Mouse (Mus musculus) ES-E14 (cell line): ENCODE measurements at regions not wholly inside any gene's neighbourhood (a gene's known extent, or its start where the extent isn't known, plus 50 kb on each side); places are given as distances from the start of the nearest gene placed in this dataset.

Experiments
- DNase-seq: peaks from one replicate; pipeline ENCODE4 v3.0.0-alpha.2; 2013; ENCODE audit warnings: low read depth, low spot score
- H3K27ac ChIP-seq: 2 replicates; pipeline ENCODE4 v1.5.1; 2012; ENCODE audit warnings: low read depth, mild to moderate bottlenecking, low read length, moderate library complexity, mixed read lengths; ENCODE audit not compliant: poor library complexity, insufficient read depth, severe bottlenecking
- H3K36me3 ChIP-seq: 2 replicates; pipeline ENCODE4 v1.6.1; 2012; ENCODE audit warnings: mild to moderate bottlenecking, low read length, moderate library complexity, mixed read lengths; ENCODE audit not compliant: control insufficient read depth, poor library complexity, insufficient read depth, severe bottlenecking
- H3K4me1 ChIP-seq, 2 experiments: fragments of 150-350 bp in 1 of 2; sonication (generic) in 1 of 2; 2 replicates each; pipeline ENCODE4 v1.6.1; 2012; ENCODE audit warnings: low read length in 2 of 2, mild to moderate bottlenecking in 1 of 2, mixed read lengths in 1 of 2; ENCODE audit not compliant: control insufficient read depth in 2 of 2, insufficient read depth in 2 of 2, poor library complexity in 1 of 2
- H3K4me3 ChIP-seq, 2 experiments: fragments of 150-350 bp in 1 of 2; sonication (generic) in 1 of 2; 2 replicates each; pipeline ENCODE4 v1.5.1; 2012; ENCODE audit warnings: low read length in 2 of 2, low read depth in 1 of 2, mild to moderate bottlenecking in 1 of 2, mixed read lengths in 1 of 2; ENCODE audit not compliant: insufficient read depth in 1 of 2, poor library complexity in 1 of 2, severe bottlenecking in 1 of 2
- H3K9ac ChIP-seq: 2 replicates; pipeline ENCODE4 v1.6.1; 2012; ENCODE audit warnings: low read depth, mild to moderate bottlenecking, low read length, mixed read lengths; ENCODE audit not compliant: poor library complexity, insufficient read depth, severe bottlenecking
- H3K9me3 ChIP-seq: fragments of 150-350 bp; sonication (generic); 2 replicates; pipeline ENCODE4 v1.6.1; 2012; ENCODE audit warnings: low read depth, mild to moderate bottlenecking, low read length; ENCODE audit not compliant: control insufficient read depth, insufficient read depth
- CHD2 ChIP-seq: IDR thresholded peaks from 2 replicates; pipeline ENCODE4 v1.6.1; 2014; ENCODE audit warnings: mild to moderate bottlenecking, low read depth, low read length, inconsistent platforms
- HCFC1 ChIP-seq: IDR thresholded peaks from 2 replicates; pipeline ENCODE4 v1.6.1; 2012; ENCODE audit warnings: low read length, inconsistent platforms, borderline replicate concordance; ENCODE audit not compliant: insufficient read depth
- MAFK ChIP-seq: IDR thresholded peaks from 2 replicates; pipeline ENCODE4 v1.6.1; 2014; ENCODE audit warnings: mild to moderate bottlenecking, low read depth, low read length, inconsistent platforms; ENCODE audit not compliant: insufficient read depth
- ZC3H11A ChIP-seq: IDR thresholded peaks from 2 replicates; pipeline ENCODE4 v1.6.1; 2012; ENCODE audit warnings: low read depth, mild to moderate bottlenecking, inconsistent platforms, low read length, borderline replicate concordance
- ZNF384 ChIP-seq: IDR thresholded peaks from 2 replicates; pipeline ENCODE4 v1.6.1; 2012; ENCODE audit warnings: low read depth, low read length, inconsistent platforms
- in situ Hi-C, 2 experiments: fragments of 600-800 bp; cut with MboI; formaldehyde crosslinking; loops; one replicate each; pipeline ENCODE4 v1.15.1; 2025; ENCODE audit warnings: low sequenced_read_pairs in 2 of 2, inconsistent platforms in 1 of 2; ENCODE audit not compliant: unreplicated experiment in 2 of 2

DNA sequence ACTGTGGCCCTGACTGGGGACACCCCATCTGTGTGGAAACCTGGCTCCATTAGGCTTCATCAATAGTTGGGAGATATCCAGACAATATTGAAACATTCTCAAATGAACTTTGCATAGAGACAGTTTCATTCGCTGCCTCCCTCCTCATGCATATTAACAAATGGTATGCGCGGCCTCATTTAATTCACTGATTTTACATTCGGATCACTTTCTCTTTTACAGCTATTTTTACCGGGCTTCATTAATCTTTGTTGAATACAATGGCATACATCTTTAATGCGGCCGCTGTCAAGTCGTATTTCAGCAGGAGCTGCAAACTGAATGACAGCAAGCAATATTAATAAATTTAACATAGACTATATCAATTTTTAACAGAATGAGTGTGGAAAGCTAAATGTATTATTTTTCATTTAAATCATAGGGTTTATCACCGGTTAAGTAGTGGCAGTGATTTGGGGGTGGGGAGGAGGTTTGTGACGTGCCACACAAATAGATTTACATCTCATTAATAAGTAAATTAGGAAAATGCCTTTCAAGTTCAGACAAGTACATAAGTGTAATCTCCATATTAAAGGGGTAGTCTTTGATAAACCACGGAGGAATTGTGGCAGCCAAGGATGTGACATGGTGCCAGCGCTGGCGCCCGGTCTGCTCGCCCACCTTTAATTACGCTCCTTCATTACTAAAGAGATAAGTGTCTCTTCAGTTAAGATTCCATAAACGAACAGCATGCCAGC, 480.4 kb upstream of the Mki67 start:
- TF ChIP-seq HCFC1 (no peak), CHD2 (no peak)
- Histone ChIP-seq H3K9ac (no peak overlapping the region), H3K4me3 (no peak overlapping the region), H3K9me3 (no peaks in the 10 kb centered on the region), H3K36me3 (no peaks in the 10 kb centered on the region), H3K27ac (no peak overlapping the region), H3K4me1 (no peaks in the 10 kb centered on the region)
- in situ Hi-C loops = no loop called here
- DNase-seq = no peak

- H3K9ac ChIP-seq = no peak overlapping the region
- no peak for TF ChIP-seq HCFC1
- no peak for TF ChIP-seq ZNF384
- TF ChIP-seq CHD2 = no peak
- no peak for TF ChIP-seq MAFK
- TF ChIP-seq ZC3H11A = no peak
- H3K4me1 ChIP-seq = no peaks in the 10 kb centered on the region
- no peaks in the 10 kb centered on the region for H3K9me3 ChIP-seq
- in situ Hi-C loops = no loop called here
- H3K4me3 ChIP-seq = no peak overlapping the region
- DNase-seq = no peak
- H3K36me3 ChIP-seq = no peaks in the 10 kb centered on the region
- no peak overlapping the region for H3K27ac ChIP-seq
These were observed 492.7 kb upstream of the Mki67 start for GRCm38 (mm10) chr7:136208879-136209278.

- Histone ChIP-seq H3K4me3 (peak overlapping the region; percentile 18 to 46), H3K9me3 (no peaks in the 10 kb centered on the region), H3K4me1 (no peaks in the 10 kb centered on the region), H3K27ac (no peak overlapping the region), H3K9ac (peak overlapping the region; percentile 36; the same call in 1 of the 2 replicates), H3K36me3 (no peaks in the 10 kb centered on the region)
- TF ChIP-seq HCFC1 = no peak
- no peak for TF ChIP-seq CHD2
- no peak for TF ChIP-seq ZNF384
- no peak for TF ChIP-seq MAFK
- TF ChIP-seq ZC3H11A = no peak
- no peak for DNase-seq
- in situ Hi-C loops = no loop called here
These were observed 493.4 kb upstream of the Mki67 start for GRCm38 (mm10) chr7:136209299-136210171.

- in situ Hi-C loops = no loop called here
- DNase-seq = no peak
- H3K4me3 ChIP-seq = no peak overlapping the region
- H3K4me1 ChIP-seq = no peaks in the 10 kb centered on the region
- H3K9me3 ChIP-seq = no peaks in the 10 kb centered on the region
- no peak overlapping the region for H3K27ac ChIP-seq
- no peak overlapping the region for H3K9ac ChIP-seq
- no peaks in the 10 kb centered on the region for H3K36me3 ChIP-seq
- TF ChIP-seq CHD2 (no peak), ZNF384 (no peak), MAFK (no peak), ZC3H11A (no peak), HCFC1 (no peak)
These were observed 496.3 kb upstream of the Mki67 start for GRCm38 (mm10) chr7:136212492-136212891.
